Mouse (Mus musculus) cerebellum, adult 11 months (tissue): ENCODE results near the gene Safb.

Experiments used
- DNase-seq: peaks from one replicate; pipeline ENCODE4 v3.0.0; 2022

The Safb gene

GRCm38 (mm10) chr17:56561866-56562265, 22.8 kb upstream of the Safb start:
- no peak for DNase-seq

- no peak for DNase-seq
These were observed 18.3 kb upstream of the Safb start for GRCm38 (mm10) chr17:56566293-56566692.

GRCm38 (mm10) chr17:56566918-56567317, 17.7 kb upstream of the Safb start:
- DNase-seq = no peak

- DNase-seq = no peak
These were observed 17.3 kb upstream of the Safb start for GRCm38 (mm10) chr17:56567370-56567769.

GRCm38 (mm10) chr17:56570287-56570686, 14.3 kb upstream of the Safb start:
- no peak for DNase-seq

- DNase-seq = no peak
These were observed 12.5 kb upstream of the Safb start for GRCm38 (mm10) chr17:56572154-56572553.

- DNase-seq = no peak
These were observed 11.7 kb upstream of the Safb start for GRCm38 (mm10) chr17:56572939-56573338.

- DNase-seq = no peak
These were observed 1.6 kb upstream of the Safb start for GRCm38 (mm10) chr17:56583071-56583470.

- DNase-seq = peak; percentile 67
These were observed 891 bp upstream of the Safb start for GRCm38 (mm10) chr17:56583611-56584256.

GRCm38 (mm10) chr17:56585171-56585821, 671 bp downstream of the Safb start:
- DNase-seq = no peak

- DNase-seq = no peak
These were observed 3.1 kb downstream of the Safb start for GRCm38 (mm10) chr17:56587773-56588172.

- no peak for DNase-seq
These were observed 4.3 kb downstream of the Safb start for GRCm38 (mm10) chr17:56588921-56589320.

- DNase-seq = no peak
These were observed 7.9 kb downstream of the Safb start for GRCm38 (mm10) chr17:56592553-56592952.

GRCm38 (mm10) chr17:56593527-56594271, 9.1 kb downstream of the Safb start:
- DNase-seq = no peak

- DNase-seq = no peak
These were observed 18.8 kb downstream of the Safb start for GRCm38 (mm10) chr17:56603186-56604069.

GRCm38 (mm10) chr17:56604070-56604380, 19.4 kb downstream of the Safb start:
- DNase-seq = no peak

GRCm38 (mm10) chr17:56604422-56604821, 19.8 kb downstream of the Safb start:
- no peak for DNase-seq

GRCm38 (mm10) chr17:56605431-56605830, 20.8 kb downstream of the Safb start:
- no peak for DNase-seq

- DNase-seq = no peak
These were observed 23.0 kb downstream of the Safb start for GRCm38 (mm10) chr17:56607521-56608062.

- DNase-seq = no peak
These were observed 24.1 kb downstream of the Safb start for GRCm38 (mm10) chr17:56608699-56609098.

- peak; percentile 95 for DNase-seq
These were observed 25.0 kb downstream of the Safb start, which contains the start of gene 2410015M20Rik for GRCm38 (mm10) chr17:56609452-56610171. Gene 2410015M20Rik, minus strand, starts transcription at chr17:56609771.

GRCm38 (mm10) chr17:56611323-56611722, 26.7 kb downstream of the Safb start:
- no peak for DNase-seq
